Mouse (Mus musculus) hindbrain, embryonic 15.5 days (tissue): ENCODE data around the gene Fcer1g. TPM values are rescaled to one million over a fixed set of nuclear protein-coding genes. Genes with fewer than 3 reads are reported as not detected.
A peak's percentile ranks its signal among the peaks of the same experiment; 100 is the strongest.

Experiments used
- ATAC-seq: fragments of 200-750 bp; cut with Nextera tagmentation; 2 replicates; pipeline ENCODE4 v1.8.0; 2017; ENCODE audit warnings: low read depth, moderate number of reproducible peaks, moderate TSS enrichment; ENCODE audit not compliant: low FRiP score
- H3K27ac ChIP-seq: fragments of 300-500 bp; sonication (generic); replicated peaks from 2 replicates; pipeline ENCODE4 v1.5.1; 2015; ENCODE audit warnings: mild to moderate bottlenecking, inconsistent platforms
- H3K27me3 ChIP-seq: fragments of 300-500 bp; sonication (generic); 2 replicates; pipeline ENCODE4 v1.6.1; 2015; ENCODE audit warnings: control low read depth, inconsistent platforms
- H3K36me3 ChIP-seq: fragments of 300-500 bp; sonication (generic); 2 replicates; pipeline ENCODE4 v1.6.1; 2015; ENCODE audit warnings: control low read depth, inconsistent platforms
- H3K4me1 ChIP-seq: fragments of 300-500 bp; sonication (generic); replicated peaks from 2 replicates; pipeline ENCODE4 v1.6.1; 2015; ENCODE audit warnings: control low read depth, inconsistent platforms
- H3K4me2 ChIP-seq: fragments of 300-500 bp; sonication (generic); 2 replicates; pipeline ENCODE4 v1.6.1; 2015; ENCODE audit warnings: moderate library complexity, mild to moderate bottlenecking, inconsistent platforms
- H3K4me3 ChIP-seq: fragments of 300-500 bp; sonication (generic); 2 replicates; pipeline ENCODE4 v1.5.1; 2015; ENCODE audit warnings: mild to moderate bottlenecking, inconsistent platforms
- H3K9ac ChIP-seq: fragments of 300-500 bp; sonication (generic); 2 replicates; pipeline ENCODE4 v1.6.1; 2015; ENCODE audit warnings: inconsistent platforms
- H3K9me3 ChIP-seq: fragments of 300-500 bp; sonication (generic); 2 replicates; pipeline ENCODE4 v1.6.1; 2016; ENCODE audit warnings: control low read depth, inconsistent platforms
- WGBS: fragments of 180-500 bp; shearing (Covaris S2); methylation state at CpG from one replicate; pipeline ENCODE4 v1.1.7; 2015; 5-methylcytosine and 5-hydroxymethylcytosine counted together
- polyA plus RNA-seq: library from polyadenylated mRNA; unstranded; fragments of >200 nt; fragmentation: Nextera tagmentation; extraction: Ambion mirVana; gene quantifications from 2 replicates; pipeline ENCODE4 v1.2.1, GENCODE M21; 2015

The Fcer1g gene
- polyA plus RNA-seq, 1 experiment from 2014 or later: 24.9 TPM

GRCm38 (mm10) chr1:171222238-171223155 lies 11.7 kb downstream of the Fcer1g start, which contains the start of gene Tomm40l:
Gene Tomm40l, minus strand, starts transcription at chr1:171222514.
- peak within 1 kb of the TSS; percentile 50 for H3K9ac ChIP-seq
- peaks cover 20% of the 10 kb centered on the region for H3K4me1 ChIP-seq
- peaks cover 15% of the 10 kb centered on the region for H3K36me3 ChIP-seq
- peak within 1 kb of the TSS; percentile 52 for H3K4me3 ChIP-seq
- peak within 1 kb of the TSS; percentile 82 for H3K27ac ChIP-seq
- ATAC-seq: peak; percentile 98
- peak within 1 kb of the TSS; percentile 78 for H3K4me2 ChIP-seq
- H3K27me3 ChIP-seq: no peaks in the 10 kb centered on the region
- WGBS: 3% methylated on average over 28 of the region's 28 CpGs
- H3K9me3 ChIP-seq: no peaks in the 10 kb centered on the region

GRCm38 (mm10) chr1:171221281-171222193 lies 12.6 kb downstream of the Fcer1g start:
- H3K9me3 ChIP-seq: no peaks in the 10 kb centered on the region
- WGBS: 5% methylated on average over 22 of the region's 22 CpGs
- peaks cover 20% of the 10 kb centered on the region for H3K4me1 ChIP-seq
- peak overlapping the region; percentile 50 for H3K9ac ChIP-seq
- no peaks in the 10 kb centered on the region for H3K27me3 ChIP-seq
- H3K27ac ChIP-seq: peak overlapping the region; percentile 65
- peaks cover 15% of the 10 kb centered on the region for H3K36me3 ChIP-seq
- peak overlapping the region; percentile 52 for H3K4me3 ChIP-seq
- H3K4me2 ChIP-seq: peak overlapping the region; percentile 78
- peak; percentile 1; the same call in 1 of the 2 replicates for ATAC-seq

- peak overlapping the region; percentile 50; the same call in 1 of the 2 replicates for H3K9ac ChIP-seq
- H3K9me3 ChIP-seq: no peaks in the 10 kb centered on the region
- peak overlapping the region; percentile 78 for H3K4me2 ChIP-seq
- H3K27ac ChIP-seq: no peak overlapping the region
- 5% methylated on average over 10 of the region's 10 CpGs for whole genome bisulfite sequencing
- H3K36me3 ChIP-seq: peaks cover 15% of the 10 kb centered on the region
- H3K4me1 ChIP-seq: peaks cover 20% of the 10 kb centered on the region
- peak; percentile 40; the same call in 1 of the 2 replicates for ATAC-seq
- H3K27me3 ChIP-seq: no peaks in the 10 kb centered on the region
- peak overlapping the region; percentile 52 for H3K4me3 ChIP-seq
Observed at GRCm38 (mm10) chr1:171220871-171221270, 13.3 kb downstream of the Fcer1g start.

GRCm38 (mm10) chr1:171216241-171216955 lies 17.8 kb downstream of the Fcer1g start:
- peaks cover 15% of the 10 kb centered on the region for H3K36me3 ChIP-seq
- WGBS: 89% methylated on average over 18 of the region's 18 CpGs

GRCm38 (mm10) chr1:171213801-171214496 lies 20.2 kb downstream of the Fcer1g start, which contains the start of gene Nr1i3:
Gene Nr1i3, plus strand, starts transcription at chr1:171213970.
- H3K36me3 ChIP-seq: peaks cover 4% of the 10 kb centered on the region; the same call in 1 of the 2 replicates
- no peaks in the 10 kb centered on the region for H3K4me1 ChIP-seq

More at GRCm38 (mm10) chr1:171216241-171216955, 17.8 kb downstream of the Fcer1g start:
- Histone ChIP-seq H3K27ac (no peak overlapping the region), H3K27me3 (no peaks in the 10 kb centered on the region), H3K4me2 (no peak overlapping the region), H3K4me1 (peaks cover 9% of the 10 kb centered on the region), H3K9me3 (no peaks in the 10 kb centered on the region), H3K4me3 (no peak overlapping the region), H3K9ac (no peak overlapping the region)
- ATAC-seq: no peak

GRCm38 (mm10) chr1:171212854-171213253 lies 21.3 kb downstream of the Fcer1g start:
- H3K4me2 ChIP-seq: no peak overlapping the region
- H3K4me1 ChIP-seq: no peaks in the 10 kb centered on the region
- H3K9ac ChIP-seq: no peak overlapping the region
- WGBS: 63% methylated on average over 3 of the region's 3 CpGs
- H3K27ac ChIP-seq: no peak overlapping the region
- H3K36me3 ChIP-seq: no peaks in the 10 kb centered on the region
- H3K9me3 ChIP-seq: no peaks in the 10 kb centered on the region
- ATAC-seq: no peak
- no peaks in the 10 kb centered on the region for H3K27me3 ChIP-seq
- H3K4me3 ChIP-seq: no peak overlapping the region

More at GRCm38 (mm10) chr1:171213801-171214496, 20.2 kb downstream of the Fcer1g start, which contains the start of gene Nr1i3:
- no peak within 1 kb of the TSS for H3K4me3 ChIP-seq
- no peak within 1 kb of the TSS for H3K4me2 ChIP-seq
- 74% methylated on average over 10 of the region's 10 CpGs for WGBS
- H3K9me3 ChIP-seq: no peaks in the 10 kb centered on the region
- H3K9ac ChIP-seq: no peak within 1 kb of the TSS
- H3K27ac ChIP-seq: no peak within 1 kb of the TSS
- H3K27me3 ChIP-seq: no peaks in the 10 kb centered on the region
- ATAC-seq: no peak

- no peak for ATAC-seq
- H3K4me3 ChIP-seq: no peak overlapping the region
- H3K27ac ChIP-seq: no peak overlapping the region
- H3K4me1 ChIP-seq: no peaks in the 10 kb centered on the region
- no peaks in the 10 kb centered on the region for H3K36me3 ChIP-seq
- WGBS: 28% methylated on average over 4 of the region's 4 CpGs
- H3K9ac ChIP-seq: no peak overlapping the region
- no peaks in the 10 kb centered on the region for H3K27me3 ChIP-seq
- no peak overlapping the region for H3K4me2 ChIP-seq
- no peaks in the 10 kb centered on the region for H3K9me3 ChIP-seq
Observed at GRCm38 (mm10) chr1:171209409-171209808, 24.8 kb downstream of the Fcer1g start.

- Histone ChIP-seq H3K27ac (no peak overlapping the region), H3K4me2 (no peak overlapping the region), H3K27me3 (no peaks in the 10 kb centered on the region), H3K9ac (no peak overlapping the region), H3K9me3 (no peaks in the 10 kb centered on the region), H3K4me3 (no peak overlapping the region), H3K4me1 (no peaks in the 10 kb centered on the region), H3K36me3 (no peaks in the 10 kb centered on the region)
- WGBS: 50% methylated on average over 6 of the region's 6 CpGs
- ATAC-seq: no peak
Observed at GRCm38 (mm10) chr1:171205704-171206493, 28.3 kb downstream of the Fcer1g start.

GRCm38 (mm10) chr1:171204249-171204644 lies 29.9 kb downstream of the Fcer1g start:
- Histone ChIP-seq H3K9ac (no peak overlapping the region), H3K27ac (no peak overlapping the region), H3K27me3 (no peaks in the 10 kb centered on the region), H3K4me1 (no peaks in the 10 kb centered on the region), H3K4me2 (no peak overlapping the region), H3K9me3 (no peaks in the 10 kb centered on the region), H3K4me3 (no peak overlapping the region), H3K36me3 (no peaks in the 10 kb centered on the region)
- no peak for ATAC-seq
- WGBS: 67% methylated on average over 7 of the region's 7 CpGs

GRCm38 (mm10) chr1:171203471-171204248 lies 30.5 kb downstream of the Fcer1g start:
- 62% methylated on average over 10 of the region's 11 CpGs for WGBS

More at GRCm38 (mm10) chr1:171203471-171204248, 30.5 kb downstream of the Fcer1g start:
- no peak for ATAC-seq
- no peak overlapping the region for H3K4me3 ChIP-seq
- H3K4me2 ChIP-seq: no peak overlapping the region
- no peak overlapping the region for H3K9ac ChIP-seq
- H3K27me3 ChIP-seq: 0 out of 2 replicates have a peak, but pooled peaks cover 2% of the 10 kb centered on the region
- no peaks in the 10 kb centered on the region for H3K36me3 ChIP-seq
- H3K9me3 ChIP-seq: no peaks in the 10 kb centered on the region
- H3K27ac ChIP-seq: no peak overlapping the region
- H3K4me1 ChIP-seq: no peaks in the 10 kb centered on the region
